Mouse (Mus musculus) liver, embryonic 14.5 days (tissue): Measurements from ENCODE around the gene Zfp985. TPM values are rescaled to one million over a fixed set of nuclear protein-coding genes. Genes with fewer than 3 reads are reported as not detected.
"Not testable (repeated sequence)": the region's sequence is repeated elsewhere in the genome, so short reads cannot be mapped to it uniquely, and the experiment has no call there.

Experiments used
- ATAC-seq: fragments of 200-750 bp; cut with Nextera tagmentation; 2 replicates; pipeline ENCODE4 v1.8.0; 2017; ENCODE audit warnings: moderate number of reproducible peaks, mild to moderate bottlenecking, moderate library complexity; ENCODE audit not compliant: insufficient read depth
- DNase-seq, 3 experiments: peaks; one replicate each; pipeline ENCODE4 v3.0.0-alpha.2; 2012 to 2013; ENCODE audit warnings: low read depth in 3 of 3, low spot score in 3 of 3
- H3K27ac ChIP-seq: fragments of 300-500 bp; sonication (generic); 2 replicates; pipeline ENCODE4 v1.5.1; 2014; ENCODE audit warnings: moderate library complexity, mild to moderate bottlenecking, control low read depth, inconsistent platforms
- H3K27me3 ChIP-seq: fragments of 300-500 bp; sonication (generic); 2 replicates; pipeline ENCODE4 v1.6.1; 2014; ENCODE audit warnings: mild to moderate bottlenecking, low read length, moderate library complexity; ENCODE audit not compliant: control insufficient read depth, insufficient read depth
- H3K36me3 ChIP-seq: fragments of 300-500 bp; sonication (generic); replicated peaks from 2 replicates; pipeline ENCODE4 v1.6.1; 2014; ENCODE audit warnings: low read depth; ENCODE audit not compliant: control insufficient read depth, insufficient read depth
- H3K4me1 ChIP-seq, 2 experiments: fragments of 200-500 bp in 1 of 2; fragments of 300-500 bp in 1 of 2; sonication (generic) in 1 of 2; replicated peaks; 2 replicates each; pipeline ENCODE4 v1.6.1; 2012 to 2014; ENCODE audit warnings: antibody characterized with exemption in 1 of 2, inconsistent platforms in 1 of 2, low read length in 1 of 2; ENCODE audit not compliant: control insufficient read depth in 2 of 2, insufficient read depth in 2 of 2
- H3K4me2 ChIP-seq: fragments of 300-500 bp; sonication (generic); 2 replicates; pipeline ENCODE4 v1.6.1; 2014; ENCODE audit warnings: low read depth, mild to moderate bottlenecking, control low read depth, moderate library complexity
- H3K4me3 ChIP-seq, 2 experiments: fragments of 200-500 bp in 1 of 2; fragments of 300-500 bp in 1 of 2; sonication (generic) in 1 of 2; 2 replicates each; pipeline ENCODE4 v1.5.1; 2012 to 2014; ENCODE audit warnings: low read depth in 2 of 2, low read length in 2 of 2, mild to moderate bottlenecking in 2 of 2, control low read depth in 1 of 2, inconsistent platforms in 1 of 2, moderate library complexity in 1 of 2; ENCODE audit not compliant: insufficient read depth in 1 of 2
- H3K9ac ChIP-seq: fragments of 300-500 bp; sonication (generic); replicated peaks from 2 replicates; pipeline ENCODE4 v1.6.1; 2014; ENCODE audit warnings: mild to moderate bottlenecking, control low read depth, moderate library complexity
- H3K9me3 ChIP-seq: fragments of 300-500 bp; sonication (generic); 2 replicates; pipeline ENCODE4 v1.6.1; 2016; ENCODE audit warnings: low read length, mixed read lengths; ENCODE audit not compliant: control insufficient read depth
- CTCF ChIP-seq: IDR thresholded peaks from 2 replicates; pipeline ENCODE4 v1.5.1; 2016; ENCODE audit warnings: antibody characterized with exemption, low read depth, control low read depth
- EP300 ChIP-seq: IDR thresholded peaks from 2 replicates; pipeline ENCODE4 v1.6.1; 2016; ENCODE audit warnings: antibody characterized with exemption, low read depth
- WGBS: fragments of 180-500 bp; shearing (Covaris S2); extraction: QIAGEN DNeasy Blood & Tissue Kit; methylation state at CpG from one replicate; pipeline ENCODE4 v1.1.7; 2014; ENCODE audit not compliant: insufficient replicate concordance; 5-methylcytosine and 5-hydroxymethylcytosine counted together
- polyA plus RNA-seq, 2 experiments: library from polyadenylated mRNA; depleted of rRNA in 1 of 2; stranded (reverse) in 1 of 2; unstranded in 1 of 2; fragments of >200 nt; fragmentation: Nextera tagmentation in 1 of 2; extraction: Ambion mirVana in 1 of 2; gene quantifications; 2 replicates each; pipeline versions ENCODE4 v1.2.1 to v1.2.3; 2012 to 2014

Gene Zfp985
- polyA plus RNA-seq, 2 experiments, result 0.03 to 0.14 TPM

GRCm38 (mm10) chr4:147597685-147598084 is 44.6 kb downstream of the Zfp985 start:
- H3K4me2 ChIP-seq, result no peak overlapping the region
- no peak for TF ChIP-seq EP300
- no peak for TF ChIP-seq CTCF
- no peak overlapping the region for H3K9ac ChIP-seq
- ATAC-seq, result no peak
- H3K9me3 ChIP-seq, result peaks cover 2% of the 10 kb centered on the region; the same call in 1 of the 2 replicates
- DNase-seq, result no peak
- no peaks in the 10 kb centered on the region for H3K27me3 ChIP-seq
- H3K4me3 ChIP-seq, result no peak overlapping the region
- 34% methylated on average over 1 of the region's 1 CpGs for WGBS
- H3K4me1 ChIP-seq, result no peaks in the 10 kb centered on the region
- no peak overlapping the region for H3K27ac ChIP-seq
- no peaks in the 10 kb centered on the region for H3K36me3 ChIP-seq

- H3K4me3 ChIP-seq, result no peak overlapping the region
- no peak overlapping the region for H3K4me2 ChIP-seq
- H3K9ac ChIP-seq, result no peak overlapping the region
- ATAC-seq (no peak), DNase-seq (no peak)
- TF ChIP-seq EP300 (no peak), CTCF (no peak)
- H3K4me1 ChIP-seq, result no peaks in the 10 kb centered on the region
- no peak overlapping the region for H3K27ac ChIP-seq
- H3K36me3 ChIP-seq, result no peaks in the 10 kb centered on the region
- no peaks in the 10 kb centered on the region for H3K27me3 ChIP-seq
- peaks cover 2% of the 10 kb centered on the region; the same call in 1 of the 2 replicates for H3K9me3 ChIP-seq
- 30% methylated on average over 2 of the region's 2 CpGs for WGBS
Measured at GRCm38 (mm10) chr4:147598831-147599230, 45.8 kb downstream of the Zfp985 start.

- Histone ChIP-seq H3K27me3 (no peaks in the 10 kb centered on the region), H3K36me3 (no peaks in the 10 kb centered on the region), H3K27ac (no peak overlapping the region), H3K4me3 (no peak overlapping the region), H3K9me3 (peaks cover 2% of the 10 kb centered on the region; the same call in 1 of the 2 replicates), H3K4me1 (no peaks in the 10 kb centered on the region), H3K9ac (no peak overlapping the region), H3K4me2 (no peak overlapping the region)
- no peak for TF ChIP-seq CTCF
- TF ChIP-seq EP300, result no peak
- WGBS, result 12% methylated on average over 1 of the region's 1 CpGs
- DNase-seq (no peak), ATAC-seq (no peak)
Measured at GRCm38 (mm10) chr4:147601881-147602280, 48.8 kb downstream of the Zfp985 start.

GRCm38 (mm10) chr4:147603806-147604205 is 50.7 kb downstream of the Zfp985 start:
- Histone ChIP-seq H3K36me3 (no peaks in the 10 kb centered on the region), H3K27ac (no peak overlapping the region), H3K9ac (no peak overlapping the region), H3K27me3 (no peaks in the 10 kb centered on the region), H3K4me2 (no peak overlapping the region), H3K4me1 (no peaks in the 10 kb centered on the region), H3K9me3 (peaks cover 2% of the 10 kb centered on the region; the same call in 1 of the 2 replicates), H3K4me3 (no peak overlapping the region)
- TF ChIP-seq EP300, result no peak
- TF ChIP-seq CTCF, result no peak
- 46% methylated on average over 4 of the region's 4 CpGs for WGBS
- DNase-seq, result no peak
- ATAC-seq, result no peak

GRCm38 (mm10) chr4:147605521-147605920 is 52.4 kb downstream of the Zfp985 start:
- DNase-seq (no peak), ATAC-seq (no peak)
- TF ChIP-seq EP300 (no peak), CTCF (no peak)
- H3K4me3 ChIP-seq, result no peak overlapping the region
- no peak overlapping the region for H3K27ac ChIP-seq
- H3K9me3 ChIP-seq, result no peaks in the 10 kb centered on the region
- no peak overlapping the region for H3K9ac ChIP-seq
- no peaks in the 10 kb centered on the region for H3K36me3 ChIP-seq
- H3K4me1 ChIP-seq, result no peaks in the 10 kb centered on the region
- no peaks in the 10 kb centered on the region for H3K27me3 ChIP-seq
- H3K4me2 ChIP-seq, result no peak overlapping the region
- 61% methylated on average over 4 of the region's 4 CpGs for WGBS

- not testable (repeated sequence) for H3K4me3 ChIP-seq
- 57% methylated on average over 6 of the region's 6 CpGs for WGBS
Measured at GRCm38 (mm10) chr4:147606511-147606910, 53.4 kb downstream of the Zfp985 start.

GRCm38 (mm10) chr4:147633818-147634262 is 80.8 kb downstream of the Zfp985 start:
- not testable (repeated sequence) for H3K36me3 ChIP-seq, DNase-seq, H3K27ac ChIP-seq, H3K4me3 ChIP-seq, H3K4me2 ChIP-seq, H3K4me1 ChIP-seq, H3K9ac ChIP-seq, H3K9me3 ChIP-seq, H3K27me3 ChIP-seq
- no CpG with 5 or more reads among the region's 2 CpGs for WGBS
- peak; percentile 55; the same call in 1 of the 2 replicates for ATAC-seq

More at GRCm38 (mm10) chr4:147606511-147606910, 53.4 kb downstream of the Zfp985 start:
- not testable (repeated sequence) for H3K36me3 ChIP-seq, H3K9ac ChIP-seq, H3K4me2 ChIP-seq, ATAC-seq, H3K9me3 ChIP-seq, H3K27me3 ChIP-seq, H3K4me1 ChIP-seq, DNase-seq, H3K27ac ChIP-seq
